Mouse (Mus musculus) heart, embryonic 15.5 days (tissue): ENCODE measurements around the gene Prr5l. TPM values are rescaled to one million over a fixed set of nuclear protein-coding genes. Genes with fewer than 3 reads are reported as not detected.

Source experiments
- ATAC-seq: fragments of 200-750 bp; cut with Nextera tagmentation; replicated peaks from 2 replicates; pipeline ENCODE4 v1.8.0; 2017; ENCODE audit warnings: low read depth, moderate TSS enrichment; ENCODE audit not compliant: insufficient number of reproducible peaks, insufficient read depth, low FRiP score
- H3K27ac ChIP-seq: fragments of 300-500 bp; sonication (generic); 2 replicates; pipeline ENCODE4 v1.5.1; 2015; ENCODE audit warnings: mild to moderate bottlenecking, inconsistent platforms
- H3K27me3 ChIP-seq: fragments of 300-500 bp; sonication (generic); 2 replicates; pipeline ENCODE4 v1.6.1; 2015; ENCODE audit warnings: inconsistent platforms
- H3K36me3 ChIP-seq: fragments of 300-500 bp; sonication (generic); 2 replicates; pipeline ENCODE4 v1.6.1; 2015; ENCODE audit warnings: mild to moderate bottlenecking, inconsistent platforms
- H3K4me1 ChIP-seq: fragments of 300-500 bp; sonication (generic); replicated peaks from 2 replicates; pipeline ENCODE4 v1.6.1; 2015; ENCODE audit warnings: inconsistent platforms
- H3K4me2 ChIP-seq: fragments of 300-500 bp; sonication (generic); 2 replicates; pipeline ENCODE4 v1.6.1; 2015; ENCODE audit warnings: inconsistent platforms, mild to moderate bottlenecking, moderate library complexity
- H3K4me3 ChIP-seq: fragments of 300-500 bp; sonication (generic); 2 replicates; pipeline ENCODE4 v1.5.1; 2015; ENCODE audit warnings: mild to moderate bottlenecking, inconsistent platforms
- H3K9ac ChIP-seq: fragments of 300-500 bp; sonication (generic); 2 replicates; pipeline ENCODE4 v1.6.1; 2015; ENCODE audit warnings: mild to moderate bottlenecking, inconsistent platforms
- H3K9me3 ChIP-seq: fragments of 300-500 bp; sonication (generic); replicated peaks from 2 replicates; pipeline ENCODE4 v1.6.1; 2016; ENCODE audit warnings: inconsistent platforms
- WGBS: fragments of 180-500 bp; shearing (Covaris S2); methylation state at CpG from one replicate; pipeline ENCODE4 v1.1.7; 2015; ENCODE audit warnings: mixed read lengths; 5-methylcytosine and 5-hydroxymethylcytosine counted together
- polyA plus RNA-seq: library from polyadenylated mRNA; unstranded; fragments of >200 nt; fragmentation: Nextera tagmentation; extraction: Ambion mirVana; gene quantifications from 2 replicates; pipeline ENCODE4 v1.2.1, GENCODE M21; 2015

The Prr5l gene
- polyA plus RNA-seq, 1 experiment from 2014 or later: 8.7 TPM

- H3K27ac ChIP-seq: no peak overlapping the region
- no peaks in the 10 kb centered on the region for H3K4me1 ChIP-seq
- 48% methylated on average over 5 of the region's 5 CpGs for WGBS
- no peaks in the 10 kb centered on the region for H3K36me3 ChIP-seq
- ATAC-seq: no peak
- H3K9ac ChIP-seq: no peak overlapping the region
- no peaks in the 10 kb centered on the region for H3K9me3 ChIP-seq
- H3K4me2 ChIP-seq: no peak overlapping the region
- no peaks in the 10 kb centered on the region for H3K27me3 ChIP-seq
- H3K4me3 ChIP-seq: no peak overlapping the region
These were observed 176.8 kb downstream of the Prr5l start for GRCm38 (mm10) chr2:101705941-101706485.

DNA sequence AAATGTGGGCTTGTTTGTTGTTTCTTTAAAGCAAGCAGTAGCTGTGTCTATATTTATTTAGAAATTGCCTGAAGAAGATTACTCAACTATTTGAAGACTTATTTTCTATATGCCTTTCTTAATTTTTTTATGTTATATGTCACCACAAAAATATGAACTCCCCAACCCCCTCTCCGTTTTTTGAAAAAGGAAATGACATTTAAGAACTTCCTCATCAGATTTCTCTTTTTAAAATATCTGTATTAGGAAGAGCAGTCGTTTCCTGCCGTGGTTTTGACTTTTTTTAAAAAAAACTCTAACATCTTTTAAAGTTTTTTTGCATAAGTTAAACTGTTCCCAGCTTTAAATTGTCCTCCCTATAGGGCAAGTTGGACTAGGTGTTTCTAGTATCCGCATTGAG lies 183.5 kb downstream of the Prr5l start:
- no peak for ATAC-seq
- Histone ChIP-seq H3K36me3 (peaks cover 26% of the 10 kb centered on the region), H3K4me2 (no peak overlapping the region), H3K4me3 (no peak overlapping the region), H3K27ac (no peak overlapping the region), H3K4me1 (0 out of 2 replicates have a peak, but pooled peaks cover 2% of the 10 kb centered on the region), H3K9me3 (no peaks in the 10 kb centered on the region), H3K9ac (no peak overlapping the region), H3K27me3 (no peaks in the 10 kb centered on the region)
- 82% methylated on average over 4 of the region's 4 CpGs for WGBS

GRCm38 (mm10) chr2:101695584-101695983 lies 187.2 kb downstream of the Prr5l start:
- H3K27ac ChIP-seq: no peak overlapping the region
- H3K27me3 ChIP-seq: no peaks in the 10 kb centered on the region
- 89% methylated on average over 7 of the region's 7 CpGs for WGBS
- no peak overlapping the region for H3K4me3 ChIP-seq
- no peak overlapping the region for H3K9ac ChIP-seq
- H3K4me1 ChIP-seq: peaks cover 2% of the 10 kb centered on the region; the same call in 1 of the 2 replicates
- no peak overlapping the region for H3K4me2 ChIP-seq
- H3K36me3 ChIP-seq: peaks cover 36% of the 10 kb centered on the region
- H3K9me3 ChIP-seq: no peaks in the 10 kb centered on the region
- ATAC-seq: no peak

DNA sequence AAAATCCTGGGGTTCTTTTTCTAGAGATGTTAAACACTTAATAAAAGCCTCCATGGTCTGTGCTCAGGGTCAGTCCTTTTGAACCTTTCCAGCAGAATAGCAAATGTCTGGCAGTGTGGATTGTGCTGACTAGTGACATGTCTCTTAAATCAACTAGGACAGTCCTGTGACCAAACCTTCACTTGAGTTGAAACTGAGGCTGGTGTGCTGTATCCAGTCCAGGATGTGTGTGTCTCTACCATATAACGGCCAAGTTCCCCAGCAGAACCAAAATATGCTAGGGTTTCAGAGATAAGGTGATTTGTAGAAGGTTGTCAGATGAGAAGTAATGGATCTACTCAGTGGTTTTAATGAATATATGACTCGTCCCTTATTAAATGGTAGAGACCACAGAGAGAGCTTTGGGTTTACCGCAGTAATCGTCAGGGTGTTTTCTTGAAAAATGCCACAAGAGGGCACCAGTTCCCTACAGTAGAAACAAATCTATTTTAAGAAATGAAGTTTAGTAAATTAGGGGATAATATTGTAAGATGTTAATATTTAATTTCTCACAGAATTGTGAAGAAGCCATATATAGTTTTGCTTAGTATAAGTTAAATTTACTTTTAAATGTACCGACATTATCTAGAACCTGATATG lies 189.1 kb downstream of the Prr5l start:
- 59% methylated on average over 5 of the region's 5 CpGs for WGBS
- Histone ChIP-seq H3K27me3 (no peaks in the 10 kb centered on the region), H3K4me2 (no peak overlapping the region), H3K4me3 (no peak overlapping the region), H3K36me3 (peaks cover 46% of the 10 kb centered on the region), H3K27ac (no peak overlapping the region), H3K9ac (no peak overlapping the region), H3K9me3 (no peaks in the 10 kb centered on the region), H3K4me1 (no peaks in the 10 kb centered on the region; the same call in 1 of the 2 replicates)
- ATAC-seq: no peak

GRCm38 (mm10) chr2:101693043-101693442 lies 189.8 kb downstream of the Prr5l start:
- 46% methylated on average over 4 of the region's 4 CpGs for WGBS
- no peak overlapping the region for H3K9ac ChIP-seq
- H3K4me2 ChIP-seq: no peak overlapping the region
- no peaks in the 10 kb centered on the region; the same call in 1 of the 2 replicates for H3K4me1 ChIP-seq
- no peak for ATAC-seq
- H3K4me3 ChIP-seq: no peak overlapping the region
- peaks cover 42% of the 10 kb centered on the region for H3K36me3 ChIP-seq
- H3K9me3 ChIP-seq: no peaks in the 10 kb centered on the region
- no peak overlapping the region for H3K27ac ChIP-seq
- H3K27me3 ChIP-seq: no peaks in the 10 kb centered on the region

GRCm38 (mm10) chr2:101690252-101690827 lies 192.5 kb downstream of the Prr5l start:
- H3K36me3 ChIP-seq: peaks cover 50% of the 10 kb centered on the region

DNA sequence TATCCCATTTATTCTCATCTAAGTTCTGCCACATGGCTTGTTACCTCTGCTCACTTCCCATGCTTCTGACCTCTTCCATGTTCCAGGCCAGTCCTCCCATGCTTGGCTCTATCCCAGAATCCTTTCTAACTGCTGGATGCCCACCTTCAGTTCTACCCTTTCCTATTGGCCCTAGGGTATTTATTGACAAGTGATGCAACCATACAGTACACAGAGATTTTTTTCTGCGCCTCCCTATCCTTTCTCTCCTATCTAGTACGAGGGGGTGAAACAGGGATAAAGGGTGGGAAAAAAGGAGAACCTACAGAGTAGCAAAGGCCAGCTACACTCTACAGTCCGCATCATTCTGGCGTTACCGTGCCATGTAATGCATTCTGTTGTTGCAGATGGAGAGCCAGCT lies 194.8 kb downstream of the Prr5l start:
- no peak overlapping the region for H3K9ac ChIP-seq
- no peak overlapping the region for H3K4me3 ChIP-seq
- no peaks in the 10 kb centered on the region for H3K27me3 ChIP-seq
- H3K4me1 ChIP-seq: no peaks in the 10 kb centered on the region; the same call in 1 of the 2 replicates
- H3K36me3 ChIP-seq: peaks cover 53% of the 10 kb centered on the region
- WGBS: 91% methylated on average over 5 of the region's 5 CpGs
- no peak overlapping the region for H3K4me2 ChIP-seq
- H3K27ac ChIP-seq: no peak overlapping the region
- no peak for ATAC-seq
- no peaks in the 10 kb centered on the region for H3K9me3 ChIP-seq

More at GRCm38 (mm10) chr2:101690252-101690827, 192.5 kb downstream of the Prr5l start:
- Histone ChIP-seq H3K9ac (no peak overlapping the region), H3K27ac (no peak overlapping the region), H3K4me1 (no peaks in the 10 kb centered on the region; the same call in 1 of the 2 replicates), H3K27me3 (no peaks in the 10 kb centered on the region), H3K4me2 (no peak overlapping the region), H3K4me3 (no peak overlapping the region), H3K9me3 (no peaks in the 10 kb centered on the region)
- ATAC-seq: no peak
- WGBS: 91% methylated on average over 9 of the region's 9 CpGs

DNA sequence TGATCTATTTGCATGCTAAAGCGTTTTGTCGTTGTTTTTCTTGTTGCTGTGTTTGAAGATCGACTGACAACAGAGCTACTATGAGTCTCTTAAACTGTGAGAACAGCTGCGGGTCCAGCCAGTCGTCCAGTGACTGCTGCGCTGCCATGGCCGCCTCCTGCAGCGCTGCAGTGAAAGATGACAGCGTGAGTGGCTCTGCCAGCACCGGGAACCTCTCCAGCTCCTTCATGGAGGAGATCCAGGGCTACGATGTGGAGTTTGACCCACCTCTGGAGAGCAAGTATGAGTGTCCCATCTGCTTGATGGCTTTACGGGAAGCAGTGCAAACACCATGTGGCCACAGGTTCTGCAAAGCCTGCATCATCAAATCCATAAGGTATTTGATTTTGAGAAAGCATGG lies 198.4 kb downstream of the Prr5l start:
- no peak overlapping the region for H3K27ac ChIP-seq
- peaks cover 33% of the 10 kb centered on the region; the same call in 1 of the 2 replicates for H3K36me3 ChIP-seq
- peaks cover 2% of the 10 kb centered on the region for H3K4me1 ChIP-seq
- H3K9me3 ChIP-seq: no peaks in the 10 kb centered on the region
- 86% methylated on average over 12 of the region's 12 CpGs for WGBS
- H3K9ac ChIP-seq: no peak overlapping the region
- H3K4me3 ChIP-seq: no peak overlapping the region
- no peak for ATAC-seq
- H3K27me3 ChIP-seq: no peaks in the 10 kb centered on the region
- no peak overlapping the region for H3K4me2 ChIP-seq

GRCm38 (mm10) chr2:101679164-101679784 lies 203.6 kb downstream of the Prr5l start:
- no peak overlapping the region for H3K27ac ChIP-seq
- H3K4me1 ChIP-seq: peaks cover 10% of the 10 kb centered on the region

DNA sequence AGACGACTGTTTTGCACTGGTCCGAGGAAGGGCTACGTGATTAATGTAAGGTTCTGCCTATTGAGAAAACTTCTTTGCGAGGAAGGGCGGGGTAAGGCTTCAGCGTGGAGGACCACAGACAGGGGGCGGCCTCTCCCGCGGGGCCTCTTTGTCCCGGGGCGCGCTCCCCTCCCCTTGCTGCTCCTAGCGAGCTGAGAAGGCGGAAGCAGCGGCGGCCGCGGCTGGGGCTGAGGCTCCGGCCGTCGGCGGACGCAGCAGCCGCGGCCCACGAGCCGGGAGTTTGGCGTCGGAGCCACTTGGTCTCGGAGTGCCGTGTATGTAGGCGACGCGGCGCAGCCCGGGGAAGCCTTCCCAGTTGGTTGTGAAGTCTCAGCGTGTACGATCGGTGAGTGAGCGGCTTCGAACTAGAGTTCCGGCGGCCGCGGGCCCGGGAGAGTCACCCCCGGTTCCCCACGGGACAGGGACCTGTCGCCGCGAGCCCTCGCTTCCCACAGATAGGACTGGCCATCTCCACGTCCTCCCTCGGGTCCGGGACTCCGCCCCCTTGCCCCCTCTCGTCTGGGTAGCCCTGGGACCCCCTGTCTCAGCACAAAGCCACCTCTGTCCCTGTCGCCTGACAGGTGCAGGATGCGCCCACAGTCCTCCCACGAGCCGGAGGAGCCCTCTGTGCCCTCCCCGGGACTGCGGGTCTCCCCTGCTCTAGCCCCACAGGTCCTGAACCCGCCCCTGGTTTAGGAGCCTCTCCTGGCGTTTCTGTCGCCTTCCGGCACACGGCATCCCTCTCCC lies 204.4 kb downstream of the Prr5l start, which contains the start of gene Traf6:
Traf6 (plus strand) TSS at position 194 of the 786 bp plus-strand sequence.
- Histone ChIP-seq H3K27ac (peak within 1 kb of the TSS; percentile 53; the same call in 1 of the 2 replicates), H3K4me1 (peaks cover 10% of the 10 kb centered on the region), H3K9me3 (no peaks in the 10 kb centered on the region), H3K4me3 (peak within 1 kb of the TSS; percentile 99), H3K36me3 (no peaks in the 10 kb centered on the region), H3K9ac (peak within 1 kb of the TSS; percentile 90), H3K27me3 (peaks cover 4% of the 10 kb centered on the region; the same call in 1 of the 2 replicates), H3K4me2 (peak within 1 kb of the TSS; percentile 82)
- WGBS: under 1% methylated on average over 67 of the region's 68 CpGs
- ATAC-seq: peak; percentile 94

More at GRCm38 (mm10) chr2:101679164-101679784, 203.6 kb downstream of the Prr5l start:
- no peaks in the 10 kb centered on the region for H3K9me3 ChIP-seq
- no peak for ATAC-seq
- WGBS: 4% methylated on average over 15 of the region's 15 CpGs
- no peaks in the 10 kb centered on the region for H3K36me3 ChIP-seq
- peak overlapping the region; percentile 99 for H3K4me3 ChIP-seq
- peak overlapping the region; percentile 82 for H3K4me2 ChIP-seq
- H3K9ac ChIP-seq: peak overlapping the region; percentile 90
- peaks cover 4% of the 10 kb centered on the region; the same call in 1 of the 2 replicates for H3K27me3 ChIP-seq
